Mouse (Mus musculus) CD4-positive naive resting alpha-beta T cell, adult 76 days (primary cell): ENCODE results near the gene Olfr126. TPM values are rescaled to one million over a fixed set of nuclear protein-coding genes. Genes with fewer than 3 reads are reported as not detected.

Experiments
- total RNA-seq: library from RNA; stranded (reverse); gene quantifications from one replicate; pipeline ENCODE4 v1.2.4, GENCODE M21; 2023

The Olfr126 gene
- not detected for total RNA-seq

GRCm38 (mm10) chr17:37847183-37847582, at the start of gene Olfr126:
TSS of gene Olfr126 (plus strand) at chr17:37847483.

GRCm38 (mm10) chr17:37799588-37799987, 47.7 kb upstream of the Olfr126 start, which contains the start of gene Olfr124:
TSS of gene Olfr124 (plus strand) at chr17:37799888.

GRCm38 (mm10) chr17:37832649-37833048, 14.6 kb upstream of the Olfr126 start, which contains the start of gene Olfr125:
TSS of gene Olfr125 (plus strand) at chr17:37832949.

GRCm38 (mm10) chr17:37900137-37900536, 52.9 kb downstream of the Olfr126 start, which contains the start of gene Olfr127:
TSS of gene Olfr127 (plus strand) at chr17:37900437.

Other genes with a start within 250 kb of the Olfr126 start
- gene Olfr115, start 220.4 kb upstream of the Olfr126 start, total RNA-seq, result not detected
- gene Olfr116, start 220.3 kb upstream of the Olfr126 start, total RNA-seq, result not detected
- gene Olfr117, start 183.7 kb upstream of the Olfr126 start, total RNA-seq, result not detected
- gene Olfr118, start 180.5 kb upstream of the Olfr126 start, total RNA-seq, result not detected
- gene Olfr119, start 150.9 kb upstream of the Olfr126 start, total RNA-seq, result not detected
- not detected for gene Olfr120, start 125.7 kb upstream of the Olfr126 start, total RNA-seq
- gene Olfr121, start 98.6 kb upstream of the Olfr126 start, total RNA-seq, result not detected
- gene Olfr122, start 78.9 kb upstream of the Olfr126 start, total RNA-seq, result not detected
- not detected for gene Olfr123, start 54.0 kb upstream of the Olfr126 start, total RNA-seq
- not detected for gene Olfr124, start 47.6 kb upstream of the Olfr126 start, total RNA-seq
- gene Olfr125, start 14.5 kb upstream of the Olfr126 start, total RNA-seq, result not detected
- not detected for gene Olfr127, start 53.0 kb downstream of the Olfr126 start, total RNA-seq
- not detected for gene Olfr128, start 73.1 kb downstream of the Olfr126 start, total RNA-seq
- gene Olfr761, start 105.6 kb downstream of the Olfr126 start, total RNA-seq, result not detected
- not detected for gene Olfr129, start 212.6 kb downstream of the Olfr126 start, total RNA-seq
- not detected for gene Olfr130, start 216.4 kb downstream of the Olfr126 start, total RNA-seq
- not detected for gene Olfr131, start 241.2 kb downstream of the Olfr126 start, total RNA-seq